Mouse (Mus musculus): Measurements from ENCODE around the gene Hsd17b1. TPM values are rescaled to one million over a fixed set of nuclear protein-coding genes. Genes with fewer than 3 reads are reported as not detected.

The Hsd17b1 gene
- polyA plus RNA-seq, 1 experiment from 2014 or later, result not detected

DNA sequence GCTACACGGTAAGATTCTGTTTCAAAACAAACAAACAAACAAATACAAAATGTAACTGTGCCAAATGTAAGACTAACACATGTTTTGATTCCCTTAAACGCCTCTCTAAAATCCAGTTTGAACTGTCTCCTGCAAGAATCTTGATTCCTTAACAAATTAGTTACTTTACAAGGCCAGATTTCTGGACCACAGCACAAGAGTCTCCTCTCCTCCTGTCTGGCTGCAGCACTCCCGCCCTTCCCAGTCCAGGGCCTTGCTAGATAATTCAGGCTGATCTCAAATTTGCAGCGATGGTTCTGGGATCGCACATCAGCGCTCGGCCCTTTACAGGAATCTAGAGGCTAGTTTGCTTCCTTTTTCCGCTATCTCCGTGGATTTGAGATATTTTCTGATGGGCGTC lies 3.4 kb downstream of the Hsd17b1 start:
- DNase-seq (ENCODE audit: low spot score), result no peak
- H3K27ac ChIP-seq (replicated peaks), result peak overlapping the region; percentile 87
- H3K4me1 ChIP-seq, result peaks cover 44% of the 10 kb centered on the region
- H3K4me3 ChIP-seq, result peak overlapping the region; percentile 79
- peaks cover 52% of the 10 kb centered on the region for H3K27me3 ChIP-seq (ENCODE audit: low read depth, poor library complexity, severe bottlenecking)
- peaks cover 21% of the 10 kb centered on the region for H3K36me3 ChIP-seq
- WGBS, result 7% methylated on average over 10 of the region's 10 CpGs
- H3K9me3 ChIP-seq (replicated peaks), result no peaks in the 10 kb centered on the region

DNA sequence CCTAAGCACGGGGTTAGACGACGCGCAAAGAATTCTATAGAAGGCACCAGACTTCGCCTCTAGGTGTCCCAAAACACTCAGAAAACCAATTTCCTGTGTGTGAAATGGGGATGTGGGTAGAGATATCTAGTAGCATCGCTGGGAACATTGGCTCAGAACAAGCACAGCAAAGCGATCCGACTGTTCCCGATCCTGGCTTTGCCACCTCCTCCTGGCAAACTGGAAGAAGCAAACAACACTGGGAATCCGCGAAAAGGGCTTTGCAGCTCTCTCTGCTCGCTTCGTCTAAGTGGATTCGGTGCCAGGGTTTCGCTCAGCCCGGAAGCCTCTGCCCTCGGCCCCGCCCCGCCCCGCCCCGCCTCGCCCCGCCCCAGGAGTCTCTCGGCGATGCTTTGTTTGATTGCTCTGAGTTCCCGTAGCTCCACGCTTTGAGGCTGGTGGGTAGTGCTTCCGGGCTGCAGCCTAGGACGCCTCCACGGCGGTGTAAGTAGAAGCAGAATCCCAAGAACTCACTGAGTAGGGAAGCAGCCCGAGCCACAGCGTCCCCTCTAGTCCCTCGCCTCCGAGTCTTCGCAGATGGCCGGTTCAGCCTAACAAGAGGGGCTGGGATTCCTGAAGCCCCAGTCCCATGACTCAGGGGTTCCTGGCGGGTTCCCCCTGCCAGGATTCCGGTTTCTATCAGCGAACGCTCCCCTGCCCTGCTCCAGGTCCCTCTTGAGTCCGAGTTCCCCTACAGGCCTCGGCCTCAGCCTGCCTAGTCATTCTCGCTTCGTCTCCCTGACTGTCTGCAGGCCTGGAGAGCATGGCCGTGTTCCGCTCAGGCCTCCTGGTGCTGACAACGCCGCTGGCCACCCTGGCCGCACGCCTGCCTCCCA lies 4.2 kb downstream of the Hsd17b1 start, which contains the start of gene Coasy:
Gene Coasy (plus strand): TSS at position 358 of the 875 bp plus-strand sequence.
- Histone ChIP-seq H3K4me3 (peak within 1 kb of the TSS; percentile 79), H3K4me1 (peaks cover 51% of the 10 kb centered on the region), H3K9me3 (replicated peaks) (no peaks in the 10 kb centered on the region), H3K36me3 (peaks cover 18% of the 10 kb centered on the region), H3K27ac (replicated peaks) (peak within 1 kb of the TSS; percentile 87), H3K27me3 (ENCODE audit: low read depth, poor library complexity, severe bottlenecking) (peaks cover 44% of the 10 kb centered on the region)
- peak; percentile 96 for DNase-seq (ENCODE audit: low spot score)
- WGBS, result under 1% methylated on average over 51 of the region's 51 CpGs

DNA sequence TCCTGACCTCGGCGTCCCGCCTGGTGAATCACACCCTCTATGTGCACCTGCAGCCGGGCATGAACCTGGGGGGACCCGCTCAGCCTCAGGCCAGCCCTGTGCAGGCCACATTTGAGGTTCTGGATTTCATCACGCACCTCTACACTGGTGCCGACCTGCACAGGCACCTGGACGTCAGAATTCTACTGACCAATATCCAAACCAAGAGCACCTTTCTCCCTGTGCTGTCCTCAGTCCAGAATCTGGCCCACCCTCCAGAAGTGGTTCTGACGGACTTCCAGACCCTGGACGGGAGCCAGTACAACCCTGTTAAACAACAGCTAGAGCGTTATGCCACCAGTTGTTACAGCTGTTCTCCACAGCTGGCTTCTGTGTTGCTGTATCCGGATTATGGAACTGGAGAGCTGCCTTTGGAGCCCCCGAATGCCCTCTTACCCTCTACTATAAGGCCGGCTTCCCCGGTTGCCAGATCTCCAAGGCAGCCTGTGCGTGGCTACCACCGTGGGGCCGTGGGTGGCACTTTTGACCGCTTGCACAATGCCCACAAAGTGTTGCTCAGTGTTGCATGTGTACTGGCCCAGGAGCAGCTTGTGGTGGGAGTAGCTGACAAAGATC lies 5.0 kb downstream of the Hsd17b1 start:
- Histone ChIP-seq H3K27ac (replicated peaks) (peak overlapping the region; percentile 87), H3K4me3 (peak overlapping the region; percentile 79), H3K4me1 (peaks cover 59% of the 10 kb centered on the region), H3K36me3 (peaks cover 18% of the 10 kb centered on the region), H3K9me3 (replicated peaks) (no peaks in the 10 kb centered on the region), H3K27me3 (ENCODE audit: low read depth, poor library complexity, severe bottlenecking) (peaks cover 37% of the 10 kb centered on the region)
- DNase-seq (ENCODE audit: low spot score), result no peak
- WGBS, result 40% methylated on average over 19 of the region's 19 CpGs

DNA sequence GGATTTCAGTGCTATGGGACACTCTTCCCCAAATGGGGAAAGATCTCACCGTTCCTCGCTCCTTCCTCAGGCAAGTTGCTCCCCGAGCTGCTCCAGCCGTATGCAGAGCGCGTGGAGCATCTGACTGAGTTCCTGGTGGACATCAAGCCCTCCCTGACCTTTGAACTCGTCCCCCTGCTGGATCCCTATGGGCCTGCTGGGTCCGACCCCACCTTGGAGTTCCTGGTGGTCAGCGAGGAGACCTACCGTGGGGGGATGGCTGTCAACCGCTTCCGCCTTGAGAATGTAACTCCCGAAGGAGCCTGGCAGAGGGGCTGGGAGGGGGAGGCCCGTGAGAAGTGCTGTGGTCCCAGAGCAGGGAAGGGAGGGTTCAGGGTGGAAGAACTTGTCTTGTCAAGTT lies 6.0 kb downstream of the Hsd17b1 start:
- no peaks in the 10 kb centered on the region for H3K9me3 ChIP-seq (replicated peaks)
- peak overlapping the region; percentile 14; the same call in 1 of the 2 replicates for H3K4me3 ChIP-seq
- peaks cover 26% of the 10 kb centered on the region for H3K27me3 ChIP-seq (ENCODE audit: low read depth, poor library complexity, severe bottlenecking)
- DNase-seq (ENCODE audit: low spot score), result no peak
- no peak overlapping the region for H3K27ac ChIP-seq (replicated peaks)
- peaks cover 65% of the 10 kb centered on the region for H3K4me1 ChIP-seq
- 85% methylated on average over 14 of the region's 14 CpGs for WGBS
- peaks cover 26% of the 10 kb centered on the region for H3K36me3 ChIP-seq

DNA sequence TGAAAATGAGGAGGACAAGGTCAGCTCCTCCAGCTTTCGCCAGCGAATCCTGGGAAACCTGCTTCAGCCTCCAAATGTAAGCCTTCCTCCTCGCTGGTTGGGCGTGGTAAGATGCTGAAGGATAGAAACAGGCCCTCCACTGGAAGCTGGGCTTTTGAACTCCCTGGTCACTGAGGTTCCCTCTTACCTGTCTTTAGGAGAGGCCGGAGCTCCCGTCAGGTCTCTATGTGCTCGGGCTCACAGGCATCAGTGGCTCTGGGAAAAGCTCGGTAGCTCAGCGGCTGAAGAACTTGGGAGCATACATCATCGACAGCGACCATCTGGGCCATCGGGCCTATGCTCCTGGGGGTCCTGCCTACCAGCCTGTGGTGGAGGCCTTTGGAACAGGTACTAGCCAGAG lies 6.6 kb downstream of the Hsd17b1 start:
- Histone ChIP-seq H3K36me3 (peaks cover 31% of the 10 kb centered on the region), H3K4me1 (peaks cover 63% of the 10 kb centered on the region), H3K4me3 (no peak overlapping the region), H3K9me3 (replicated peaks) (no peaks in the 10 kb centered on the region), H3K27ac (replicated peaks) (no peak overlapping the region), H3K27me3 (ENCODE audit: low read depth, poor library complexity, severe bottlenecking) (peaks cover 21% of the 10 kb centered on the region)
- WGBS, result 97% methylated on average over 12 of the region's 12 CpGs
- DNase-seq (ENCODE audit: low spot score), result no peak

DNA sequence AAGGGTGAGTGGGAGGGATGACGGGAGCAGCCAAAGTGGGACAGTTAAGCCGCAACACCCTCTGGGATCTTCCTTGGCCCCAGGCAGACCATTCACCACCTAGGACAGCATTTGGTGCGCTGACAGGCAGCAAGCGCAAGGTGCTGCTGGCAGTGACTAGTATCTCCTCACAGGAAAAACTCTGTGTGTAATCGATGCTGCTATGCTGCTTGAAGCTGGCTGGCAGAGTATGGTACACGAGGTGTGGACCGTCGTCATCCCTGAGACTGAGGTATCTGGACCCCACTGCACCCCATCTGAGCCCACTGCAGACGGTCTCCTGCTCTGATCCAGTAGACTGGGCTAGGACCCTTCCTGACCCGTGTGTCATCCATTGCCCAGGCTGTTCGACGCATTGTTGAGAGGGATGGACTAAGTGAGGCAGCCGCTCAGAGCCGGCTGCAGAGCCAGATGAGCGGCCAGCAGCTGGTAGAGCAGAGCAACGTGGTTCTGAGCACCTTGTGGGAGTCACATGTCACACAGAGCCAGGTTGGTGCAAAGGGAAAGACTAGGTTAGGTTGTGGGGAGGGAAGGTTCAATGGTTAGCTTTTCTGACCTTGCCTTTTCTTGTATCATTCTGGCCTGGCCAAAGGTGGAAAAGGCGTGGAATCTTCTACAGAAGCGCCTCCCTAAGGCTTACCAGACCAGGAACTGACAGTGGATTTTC lies 7.6 kb downstream of the Hsd17b1 start:
- Histone ChIP-seq H3K27ac (replicated peaks) (no peak overlapping the region), H3K36me3 (peaks cover 41% of the 10 kb centered on the region), H3K27me3 (ENCODE audit: low read depth, poor library complexity, severe bottlenecking) (peaks cover 11% of the 10 kb centered on the region), H3K9me3 (replicated peaks) (no peaks in the 10 kb centered on the region), H3K4me1 (peaks cover 61% of the 10 kb centered on the region), H3K4me3 (peak overlapping the region; percentile 88; the same call in 1 of the 2 replicates)
- no peak for DNase-seq (ENCODE audit: low spot score)
- WGBS, result 92% methylated on average over 18 of the region's 18 CpGs

DNA sequence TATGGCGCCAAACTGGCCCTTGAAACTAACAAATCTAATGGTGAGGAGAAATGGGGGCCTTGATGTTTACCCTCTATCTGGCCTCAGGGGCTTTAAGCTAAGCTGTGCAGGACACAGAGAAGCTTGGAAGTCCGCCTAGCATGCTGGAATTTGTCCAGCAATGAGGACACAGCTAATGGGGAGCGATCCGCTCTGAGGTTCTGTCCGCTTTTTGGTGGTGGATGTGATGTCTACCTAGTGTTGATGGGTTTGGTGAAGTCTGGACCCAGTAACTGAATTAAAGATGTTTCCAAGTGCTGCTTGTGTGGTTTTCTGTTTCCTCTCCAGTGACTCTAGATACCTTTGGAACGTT lies 8.1 kb downstream of the Hsd17b1 start:
- 88% methylated on average over 6 of the region's 6 CpGs for WGBS
- H3K27me3 ChIP-seq (ENCODE audit: low read depth, poor library complexity, severe bottlenecking), result peaks cover 6% of the 10 kb centered on the region
- peaks cover 46% of the 10 kb centered on the region for H3K36me3 ChIP-seq
- H3K9me3 ChIP-seq (replicated peaks), result no peaks in the 10 kb centered on the region
- peak overlapping the region; percentile 89 for H3K27ac ChIP-seq (replicated peaks)
- H3K4me1 ChIP-seq, result peaks cover 61% of the 10 kb centered on the region
- peak overlapping the region; percentile 88 for H3K4me3 ChIP-seq
- no peak for DNase-seq (ENCODE audit: low spot score)

DNA sequence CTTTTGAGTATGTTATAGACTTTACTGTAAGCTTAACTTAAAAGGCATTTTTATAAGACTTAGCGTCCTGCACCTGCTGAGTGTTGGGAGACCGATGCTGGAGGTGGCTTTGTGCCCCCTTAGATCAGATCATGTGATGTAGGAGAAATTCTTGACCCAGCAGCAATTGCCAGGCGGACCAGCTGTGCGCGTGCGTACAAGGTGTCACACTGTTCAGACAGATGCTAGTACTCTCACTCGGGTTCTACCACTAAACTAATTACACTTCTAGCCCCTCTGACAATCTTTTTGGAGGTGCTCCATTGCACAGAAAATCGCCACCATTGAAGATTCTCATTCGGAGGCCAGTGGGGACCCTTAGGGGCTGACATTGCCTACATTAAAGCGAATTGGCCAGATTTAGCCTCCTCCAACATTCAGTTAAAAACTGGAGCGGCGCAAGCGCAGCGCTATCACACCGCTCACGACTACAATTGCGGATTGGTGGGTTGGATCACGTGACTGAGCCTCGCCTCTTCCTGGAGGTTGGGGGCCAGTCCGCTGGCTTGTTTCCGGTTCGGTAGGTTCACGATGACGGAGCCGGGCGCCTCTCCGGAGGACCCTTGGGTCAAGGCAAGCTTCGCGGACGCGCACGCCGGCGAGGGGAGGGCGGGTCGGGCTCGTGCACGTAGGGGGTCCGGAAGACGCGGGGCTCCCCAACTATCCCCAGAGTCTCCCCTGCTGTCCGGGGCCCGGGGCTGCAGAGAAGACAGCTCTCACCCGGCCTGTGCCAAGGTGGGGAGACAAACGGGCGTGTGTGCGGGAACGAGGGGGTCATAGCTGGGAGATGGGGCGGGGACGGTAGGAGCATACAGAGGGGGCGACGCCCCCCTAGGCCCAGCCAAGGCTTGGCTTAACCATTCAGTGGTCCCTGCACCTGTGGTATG lies 8.8 kb downstream of the Hsd17b1 start, which contains the start of gene Mlx:
Gene Mlx (plus strand): TSS at position 522 of the 926 bp plus-strand sequence.
- WGBS, result 2% methylated on average over 52 of the region's 52 CpGs
- Histone ChIP-seq H3K27ac (replicated peaks) (peak within 1 kb of the TSS; percentile 89), H3K4me3 (peak within 1 kb of the TSS; percentile 88), H3K27me3 (ENCODE audit: low read depth, poor library complexity, severe bottlenecking) (no peaks in the 10 kb centered on the region), H3K9me3 (replicated peaks) (no peaks in the 10 kb centered on the region), H3K4me1 (peaks cover 54% of the 10 kb centered on the region), H3K36me3 (peaks cover 54% of the 10 kb centered on the region)
- peak; percentile 91 for DNase-seq (ENCODE audit: low spot score)

DNA sequence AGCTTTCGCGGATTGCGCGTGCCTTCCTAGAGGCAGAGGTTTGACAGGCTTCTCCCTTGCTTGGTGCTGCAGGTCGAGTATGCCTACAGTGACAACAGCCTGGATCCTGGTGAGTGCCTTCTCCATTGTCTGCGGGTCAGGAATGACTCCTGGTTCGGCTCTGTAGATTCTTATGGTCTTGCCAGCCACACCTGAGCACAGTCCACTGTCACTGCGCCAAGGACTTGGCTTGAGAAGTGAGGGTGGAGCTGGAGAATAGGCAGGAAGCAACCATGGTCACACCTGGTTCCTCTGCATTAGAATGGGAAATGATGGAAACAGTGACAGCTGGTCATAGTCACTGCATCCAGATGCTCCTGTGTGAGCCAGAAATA lies 9.5 kb downstream of the Hsd17b1 start:
- 13% methylated on average over 8 of the region's 8 CpGs for whole genome bisulfite sequencing
- Histone ChIP-seq H3K9me3 (replicated peaks) (no peaks in the 10 kb centered on the region), H3K4me3 (peak overlapping the region; percentile 88), H3K4me1 (peaks cover 51% of the 10 kb centered on the region), H3K27ac (replicated peaks) (peak overlapping the region; percentile 89), H3K36me3 (peaks cover 60% of the 10 kb centered on the region), H3K27me3 (ENCODE audit: low read depth, poor library complexity, severe bottlenecking) (no peaks in the 10 kb centered on the region)
- no peak for DNase-seq (ENCODE audit: low spot score)

DNA sequence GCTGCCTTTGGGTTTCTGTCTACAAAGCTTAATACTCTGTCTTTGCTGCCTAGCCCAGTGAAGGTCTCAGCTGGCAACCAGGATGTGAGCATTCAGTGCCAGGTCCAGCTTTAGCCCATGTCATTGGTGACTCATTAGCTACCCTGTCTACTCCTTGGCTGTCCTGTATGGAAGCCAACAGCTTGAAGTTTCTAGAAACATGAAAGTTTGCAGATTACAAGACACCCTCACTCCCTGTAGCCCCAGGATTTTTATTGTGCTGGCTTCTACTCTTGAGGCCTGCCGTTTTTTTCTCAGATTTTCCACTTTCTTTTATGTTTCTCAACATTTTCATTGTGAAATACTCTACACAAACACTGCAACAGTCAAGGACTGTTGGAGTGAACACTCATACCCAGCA lies 11.7 kb downstream of the Hsd17b1 start:
- DNase-seq (ENCODE audit: low spot score), result no peak
- H3K27ac ChIP-seq (replicated peaks), result no peak overlapping the region
- no peaks in the 10 kb centered on the region for H3K9me3 ChIP-seq (replicated peaks)
- peaks cover 70% of the 10 kb centered on the region for H3K36me3 ChIP-seq
- no peak overlapping the region for H3K4me3 ChIP-seq
- peaks cover 50% of the 10 kb centered on the region for H3K4me1 ChIP-seq
- 87% methylated on average over 1 of the region's 1 CpGs for WGBS
- no peaks in the 10 kb centered on the region for H3K27me3 ChIP-seq (ENCODE audit: low read depth, poor library complexity, severe bottlenecking)

DNA sequence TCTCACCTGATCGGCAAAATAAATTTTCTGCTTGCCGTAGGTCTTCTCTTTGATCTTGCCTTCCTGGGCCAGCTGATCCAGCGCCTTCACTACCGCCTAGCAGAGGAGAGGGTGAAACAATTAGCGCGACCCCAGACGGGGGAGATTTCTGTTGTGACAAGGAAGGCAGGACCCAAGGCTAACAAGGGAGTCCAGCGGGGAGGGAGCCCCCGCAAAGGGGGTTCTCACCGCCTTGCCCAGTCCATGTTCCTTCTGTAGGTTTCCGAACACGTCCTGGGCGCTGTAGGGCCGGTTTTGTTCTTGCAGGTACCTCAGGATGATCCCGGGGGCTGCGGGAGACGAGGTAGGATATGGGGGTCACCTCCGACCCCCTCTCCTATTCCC lies 16.7 kb downstream of the Hsd17b1 start:
- peak overlapping the region; percentile 90 for H3K27ac ChIP-seq (replicated peaks)
- 2% methylated on average over 18 of the region's 18 CpGs for WGBS

More for the DNA sequence above, 16.7 kb downstream of the Hsd17b1 start:
- DNase-seq (ENCODE audit: low spot score), result no peak
- no peaks in the 10 kb centered on the region for H3K9me3 ChIP-seq (replicated peaks)
- H3K4me1 ChIP-seq, result peaks cover 30% of the 10 kb centered on the region
- H3K4me3 ChIP-seq, result peak overlapping the region; percentile 81
- H3K36me3 ChIP-seq, result peaks cover 74% of the 10 kb centered on the region
- no peaks in the 10 kb centered on the region for H3K27me3 ChIP-seq (ENCODE audit: low read depth, poor library complexity, severe bottlenecking)

All from midbrain, embryonic 10.5 days (tissue).